Mouse (Mus musculus) hindlimb bud, embryonic 11.5 days (tissue): ENCODE data around the gene Sema5a.

ENCODE experiments used
- DNase-seq: peaks from one replicate; pipeline ENCODE4 v3.0.0-alpha.2; 2012; ENCODE audit warnings: low read depth, low spot score; ENCODE audit errors: extremely low spot score

Gene Sema5a

GRCm38 (mm10) chr15:32611201-32611600 lies 366.6 kb downstream of the Sema5a start:
- no peak for DNase-seq

GRCm38 (mm10) chr15:32613718-32614117 lies 369.1 kb downstream of the Sema5a start:
- DNase-seq, result no peak

- DNase-seq, result no peak
Measured at GRCm38 (mm10) chr15:32615773-32616172, 371.2 kb downstream of the Sema5a start.

GRCm38 (mm10) chr15:32619199-32619598 lies 374.6 kb downstream of the Sema5a start:
- DNase-seq, result no peak

- DNase-seq, result no peak
Measured at GRCm38 (mm10) chr15:32623037-32623739, 378.6 kb downstream of the Sema5a start.

GRCm38 (mm10) chr15:32624106-32624505 lies 379.5 kb downstream of the Sema5a start:
- DNase-seq, result no peak

GRCm38 (mm10) chr15:32626031-32626430 lies 381.4 kb downstream of the Sema5a start:
- no peak for DNase-seq

- no peak for DNase-seq
Measured at GRCm38 (mm10) chr15:32633713-32634112, 389.1 kb downstream of the Sema5a start.

GRCm38 (mm10) chr15:32637879-32638278 lies 393.3 kb downstream of the Sema5a start:
- DNase-seq, result no peak

- DNase-seq, result no peak
Measured at GRCm38 (mm10) chr15:32647061-32647687, 402.6 kb downstream of the Sema5a start.

GRCm38 (mm10) chr15:32654046-32654445 lies 409.4 kb downstream of the Sema5a start:
- DNase-seq, result peak; percentile 63

GRCm38 (mm10) chr15:32656017-32656416 lies 411.4 kb downstream of the Sema5a start:
- no peak for DNase-seq

- no peak for DNase-seq
Measured at GRCm38 (mm10) chr15:32676446-32676845, 431.8 kb downstream of the Sema5a start.

GRCm38 (mm10) chr15:32685152-32685551 lies 440.5 kb downstream of the Sema5a start:
- DNase-seq, result no peak

- no peak for DNase-seq
Measured at GRCm38 (mm10) chr15:32691021-32691420, 446.4 kb downstream of the Sema5a start.

- no peak for DNase-seq
Measured at GRCm38 (mm10) chr15:32693006-32693405, 448.4 kb downstream of the Sema5a start.

- DNase-seq, result no peak
Measured at GRCm38 (mm10) chr15:32717298-32717985, 472.8 kb downstream of the Sema5a start.

- peak; percentile 62 for DNase-seq
Measured at GRCm38 (mm10) chr15:32718293-32718963, 473.8 kb downstream of the Sema5a start.

- no peak for DNase-seq
Measured at GRCm38 (mm10) chr15:32718964-32719311, 474.3 kb downstream of the Sema5a start.

GRCm38 (mm10) chr15:32730839-32731238 lies 486.2 kb downstream of the Sema5a start:
- no peak for DNase-seq
